Mouse (Mus musculus) megakaryocyte, embryonic 14.5 days (primary cell): ENCODE results near the gene Gmcl1. TPM values are rescaled to one million over a fixed set of nuclear protein-coding genes. Genes with fewer than 3 reads are reported as not detected.

Source experiments
- H3K27me3 ChIP-seq: replicated peaks from 2 replicates; pipeline ENCODE3; 2012; ENCODE audit warnings: inconsistent platforms
- H3K36me3 ChIP-seq: replicated peaks from 2 replicates; pipeline ENCODE3; 2012; ENCODE audit warnings: low read length, inconsistent platforms, mixed read lengths
- H3K4me1 ChIP-seq: 2 replicates; pipeline ENCODE4 v1.6.1; 2012; ENCODE audit warnings: inconsistent platforms
- H3K4me3 ChIP-seq: replicated peaks from 2 replicates; pipeline ENCODE3; 2012; ENCODE audit warnings: moderate library complexity, mild to moderate bottlenecking, inconsistent platforms
- H3K9me3 ChIP-seq: 2 replicates; pipeline ENCODE4 v1.6.1; 2012; ENCODE audit warnings: inconsistent platforms
- FLI1 ChIP-seq: IDR thresholded peaks from 2 replicates; pipeline ENCODE4 v1.6.1; 2012; ENCODE audit warnings: low read length, inconsistent platforms, mixed read lengths
- GATA1 ChIP-seq: IDR thresholded peaks from 3 replicates; pipeline ENCODE4 v1.6.1; 2012; ENCODE audit warnings: mixed read lengths, low read length, inconsistent platforms, borderline replicate concordance
- polyA plus RNA-seq: library from polyadenylated mRNA; stranded (reverse); fragments of >175 nt; gene quantifications from 2 replicates; pipeline ENCODE4 v1.2.3, GENCODE M21; 2012; ENCODE audit warnings: low replicate concordance; ENCODE audit not compliant: insufficient read depth

Gmcl1 gene
- polyA plus RNA-seq, 1 experiment = 4.3 TPM

GRCm38 (mm10) chr6:86667061-86667460, 66.1 kb downstream of the Gmcl1 start:
- Histone ChIP-seq H3K4me1 (peaks cover 76% of the 10 kb centered on the region), H3K27me3 (no peaks in the 10 kb centered on the region), H3K4me3 (peak overlapping the region; percentile 99), H3K9me3 (no peaks in the 10 kb centered on the region), H3K36me3 (peaks cover 78% of the 10 kb centered on the region)
- TF ChIP-seq GATA1 = no peak
- TF ChIP-seq FLI1 = no peak

- peaks cover 79% of the 10 kb centered on the region for H3K36me3 ChIP-seq
- TF ChIP-seq GATA1 = no peak
- no peak for TF ChIP-seq FLI1
- no peaks in the 10 kb centered on the region for H3K27me3 ChIP-seq
- no peaks in the 10 kb centered on the region for H3K9me3 ChIP-seq
- peak overlapping the region; percentile 99 for H3K4me3 ChIP-seq
- peaks cover 84% of the 10 kb centered on the region for H3K4me1 ChIP-seq
These were observed 67.4 kb downstream of the Gmcl1 start for GRCm38 (mm10) chr6:86665560-86666307.

- Histone ChIP-seq H3K4me1 (peaks cover 84% of the 10 kb centered on the region), H3K9me3 (no peaks in the 10 kb centered on the region), H3K36me3 (peaks cover 85% of the 10 kb centered on the region), H3K27me3 (no peaks in the 10 kb centered on the region), H3K4me3 (peak overlapping the region; percentile 99)
- no peak for TF ChIP-seq GATA1
- TF ChIP-seq FLI1 = no peak
These were observed 68.1 kb downstream of the Gmcl1 start for GRCm38 (mm10) chr6:86665076-86665475.

- Histone ChIP-seq H3K4me1 (peaks cover 94% of the 10 kb centered on the region), H3K27me3 (no peaks in the 10 kb centered on the region), H3K36me3 (peaks cover 97% of the 10 kb centered on the region), H3K4me3 (peak overlapping the region; percentile 83), H3K9me3 (no peaks in the 10 kb centered on the region)
- TF ChIP-seq FLI1 (no peak), GATA1 (no peak)
These were observed 72.9 kb downstream of the Gmcl1 start for GRCm38 (mm10) chr6:86660161-86660877.

GRCm38 (mm10) chr6:86658501-86658900, 74.7 kb downstream of the Gmcl1 start:
- no peak overlapping the region for H3K4me3 ChIP-seq
- no peaks in the 10 kb centered on the region for H3K9me3 ChIP-seq
- H3K4me1 ChIP-seq = peaks cover 94% of the 10 kb centered on the region
- peaks cover 97% of the 10 kb centered on the region for H3K36me3 ChIP-seq
- no peak for TF ChIP-seq GATA1
- TF ChIP-seq FLI1 = no peak
- no peaks in the 10 kb centered on the region for H3K27me3 ChIP-seq

- Histone ChIP-seq H3K4me1 (peaks cover 92% of the 10 kb centered on the region), H3K9me3 (no peaks in the 10 kb centered on the region), H3K36me3 (peaks cover 97% of the 10 kb centered on the region), H3K27me3 (no peaks in the 10 kb centered on the region), H3K4me3 (peak overlapping the region; percentile 26)
- TF ChIP-seq GATA1 (no peak), FLI1 (no peak)
These were observed 78.8 kb downstream of the Gmcl1 start for GRCm38 (mm10) chr6:86654270-86654916.

GRCm38 (mm10) chr6:86653026-86653425, 80.2 kb downstream of the Gmcl1 start:
- TF ChIP-seq FLI1 = no peak
- TF ChIP-seq GATA1 = no peak
- Histone ChIP-seq H3K4me1 (peaks cover 94% of the 10 kb centered on the region), H3K9me3 (no peaks in the 10 kb centered on the region), H3K36me3 (peaks cover 97% of the 10 kb centered on the region), H3K4me3 (no peak overlapping the region), H3K27me3 (no peaks in the 10 kb centered on the region)

- Histone ChIP-seq H3K27me3 (no peaks in the 10 kb centered on the region), H3K36me3 (peaks cover 64% of the 10 kb centered on the region), H3K4me1 (peaks cover 98% of the 10 kb centered on the region), H3K4me3 (no peak overlapping the region), H3K9me3 (no peaks in the 10 kb centered on the region)
- TF ChIP-seq GATA1 (no peak), FLI1 (no peak)
These were observed 87.0 kb downstream of the Gmcl1 start for GRCm38 (mm10) chr6:86646143-86646542.

- TF ChIP-seq GATA1 (no peak), FLI1 (no peak)
- Histone ChIP-seq H3K27me3 (no peaks in the 10 kb centered on the region), H3K4me3 (no peak overlapping the region), H3K36me3 (peaks cover 63% of the 10 kb centered on the region), H3K4me1 (peaks cover 98% of the 10 kb centered on the region), H3K9me3 (no peaks in the 10 kb centered on the region)
These were observed 87.6 kb downstream of the Gmcl1 start for GRCm38 (mm10) chr6:86645551-86645950.

- peaks cover 98% of the 10 kb centered on the region for H3K4me1 ChIP-seq
These were observed 88.3 kb downstream of the Gmcl1 start for GRCm38 (mm10) chr6:86644775-86645400.

More at GRCm38 (mm10) chr6:86644775-86645400, 88.3 kb downstream of the Gmcl1 start:
- no peaks in the 10 kb centered on the region for H3K9me3 ChIP-seq
- no peak for TF ChIP-seq FLI1
- TF ChIP-seq GATA1 = no peak
- H3K4me3 ChIP-seq = peak overlapping the region; percentile 1
- H3K27me3 ChIP-seq = no peaks in the 10 kb centered on the region
- peaks cover 56% of the 10 kb centered on the region for H3K36me3 ChIP-seq

Other genes with a start within 250 kb of the Gmcl1 start
- gene Pcbp1, start 207.1 kb downstream of the Gmcl1 start, polyA plus RNA-seq = 984 and 2,235 TPM in 2 replicates
- gene Asprv1, start 105.2 kb downstream of the Gmcl1 start, polyA plus RNA-seq = 0.64 TPM in 1 of 2 replicates, not detected in the other
- gene Mxd1, start 64.2 kb downstream of the Gmcl1 start, polyA plus RNA-seq = 45.0 and 47.5 TPM in 2 replicates
- gene Snrnp27, start 48.9 kb downstream of the Gmcl1 start, polyA plus RNA-seq = 56.3 and 375 TPM in 2 replicates
- 2.0 and 21.6 TPM in 2 replicates for gene Anxa4, start 60.2 kb upstream of the Gmcl1 start, polyA plus RNA-seq
- 2.2 and 6.8 TPM in 2 replicates for gene Aak1, start 116.1 kb upstream of the Gmcl1 start, polyA plus RNA-seq